Mouse (Mus musculus) embryonic facial prominence, embryonic 12.5 days (tissue): ENCODE data around the gene Cxcl16. TPM values are rescaled to one million over a fixed set of nuclear protein-coding genes. Genes with fewer than 3 reads are reported as not detected.

Experiments used
- ATAC-seq: fragments of 200-750 bp; cut with Nextera tagmentation; 2 replicates; pipeline ENCODE4 v1.8.0; 2017; ENCODE audit not compliant: insufficient number of reproducible peaks, insufficient read depth, low FRiP score, low TSS enrichment
- H3K27ac ChIP-seq: fragments of 300-500 bp; sonication (generic); 2 replicates; pipeline ENCODE4 v1.5.1; 2016; ENCODE audit warnings: mild to moderate bottlenecking
- H3K27me3 ChIP-seq: fragments of 300-500 bp; sonication (generic); 2 replicates; pipeline ENCODE4 v1.6.1; 2016; ENCODE audit warnings: mild to moderate bottlenecking, moderate library complexity
- H3K36me3 ChIP-seq: fragments of 300-500 bp; sonication (generic); 2 replicates; pipeline ENCODE4 v1.6.1; 2016; ENCODE audit warnings: mild to moderate bottlenecking
- H3K4me1 ChIP-seq: fragments of 300-500 bp; sonication (generic); 2 replicates; pipeline ENCODE4 v1.6.1; 2016
- H3K4me2 ChIP-seq: fragments of 300-500 bp; sonication (generic); replicated peaks from 2 replicates; pipeline ENCODE4 v1.6.1; 2016; ENCODE audit warnings: mild to moderate bottlenecking, moderate library complexity
- H3K4me3 ChIP-seq: fragments of 300-500 bp; sonication (generic); 2 replicates; pipeline ENCODE4 v1.5.1; 2016; ENCODE audit warnings: mild to moderate bottlenecking
- H3K9ac ChIP-seq: fragments of 300-500 bp; sonication (generic); 2 replicates; pipeline ENCODE4 v1.6.1; 2016; ENCODE audit warnings: mild to moderate bottlenecking, moderate library complexity
- H3K9me3 ChIP-seq: fragments of 300-500 bp; sonication (generic); 2 replicates; pipeline ENCODE4 v1.6.1; 2016; ENCODE audit warnings: mild to moderate bottlenecking, moderate library complexity
- WGBS: fragments of 180-500 bp; shearing (Covaris S2); methylation state at CpG from one replicate; pipeline ENCODE4 v1.1.7; 2016; 5-methylcytosine and 5-hydroxymethylcytosine counted together
- polyA plus RNA-seq: library from polyadenylated mRNA; unstranded; fragments of >200 nt; fragmentation: Nextera tagmentation; extraction: Ambion mirVana; gene quantifications from 2 replicates; pipeline ENCODE4 v1.2.1, GENCODE M21; 2016

The Cxcl16 gene
- polyA plus RNA-seq, result 1.4 and 2.2 TPM in 2 replicates

GRCm38 (mm10) chr11:70459601-70460101 is at the start of gene Cxcl16:
Gene Cxcl16, minus strand, starts transcription at chr11:70459984.
- Histone ChIP-seq H3K9ac (peak within 1 kb of the TSS; percentile 60), H3K4me1 (0 out of 2 replicates have a peak, but pooled peaks cover 4% of the 10 kb centered on the region), H3K27me3 (peaks cover 53% of the 10 kb centered on the region), H3K27ac (no peak within 1 kb of the TSS), H3K4me3 (peak within 1 kb of the TSS; percentile 49), H3K4me2 (peak within 1 kb of the TSS; percentile 91), H3K9me3 (no peaks in the 10 kb centered on the region), H3K36me3 (no peaks in the 10 kb centered on the region)
- no peak for ATAC-seq
- WGBS, result 5% methylated on average over 30 of the region's 30 CpGs

- peaks cover 3% of the 10 kb centered on the region; the same call in 1 of the 2 replicates for H3K4me1 ChIP-seq
- no peak overlapping the region for H3K9ac ChIP-seq
- 70% methylated on average over 7 of the region's 7 CpGs for WGBS
- ATAC-seq, result no peak
- no peak overlapping the region for H3K27ac ChIP-seq
- H3K4me3 ChIP-seq, result no peak overlapping the region
- H3K27me3 ChIP-seq, result peaks cover 7% of the 10 kb centered on the region
- H3K36me3 ChIP-seq, result no peaks in the 10 kb centered on the region
- H3K9me3 ChIP-seq, result no peaks in the 10 kb centered on the region
- no peak overlapping the region for H3K4me2 ChIP-seq
Observed at GRCm38 (mm10) chr11:70506962-70507515, 47.3 kb upstream of the Cxcl16 start.

GRCm38 (mm10) chr11:70506385-70506784 is 46.6 kb upstream of the Cxcl16 start:
- H3K4me1 ChIP-seq, result peaks cover 3% of the 10 kb centered on the region; the same call in 1 of the 2 replicates

GRCm38 (mm10) chr11:70504970-70505369 is 45.2 kb upstream of the Cxcl16 start, which contains the start of gene Tm4sf5:
Gene Tm4sf5, plus strand, starts transcription at chr11:70505244.
- Histone ChIP-seq H3K27ac (no peak within 1 kb of the TSS), H3K4me1 (no peaks in the 10 kb centered on the region), H3K4me3 (no peak within 1 kb of the TSS), H3K36me3 (no peaks in the 10 kb centered on the region), H3K9ac (no peak within 1 kb of the TSS), H3K9me3 (no peaks in the 10 kb centered on the region), H3K4me2 (no peak within 1 kb of the TSS), H3K27me3 (peaks cover 7% of the 10 kb centered on the region)
- whole genome bisulfite sequencing, result 74% methylated on average over 9 of the region's 9 CpGs
- no peak for ATAC-seq

More at GRCm38 (mm10) chr11:70506385-70506784, 46.6 kb upstream of the Cxcl16 start:
- no peak for ATAC-seq
- Histone ChIP-seq H3K4me3 (no peak overlapping the region), H3K9me3 (no peaks in the 10 kb centered on the region), H3K27ac (no peak overlapping the region), H3K4me2 (no peak overlapping the region), H3K36me3 (no peaks in the 10 kb centered on the region), H3K27me3 (peaks cover 7% of the 10 kb centered on the region), H3K9ac (no peak overlapping the region)
- 19% methylated on average over 4 of the region's 4 CpGs for WGBS

GRCm38 (mm10) chr11:70502018-70502417 is 42.2 kb upstream of the Cxcl16 start:
- Histone ChIP-seq H3K9ac (no peak overlapping the region), H3K4me3 (no peak overlapping the region), H3K36me3 (no peaks in the 10 kb centered on the region), H3K9me3 (no peaks in the 10 kb centered on the region), H3K4me2 (no peak overlapping the region), H3K4me1 (no peaks in the 10 kb centered on the region), H3K27ac (no peak overlapping the region), H3K27me3 (peaks cover 5% of the 10 kb centered on the region; the same call in 1 of the 2 replicates)
- WGBS, result 63% methylated on average over 3 of the region's 3 CpGs
- no peak for ATAC-seq

GRCm38 (mm10) chr11:70500476-70500812 is 40.7 kb upstream of the Cxcl16 start:
- WGBS, result 92% methylated on average over 1 of the region's 1 CpGs
- no peaks in the 10 kb centered on the region for H3K9me3 ChIP-seq
- H3K4me3 ChIP-seq, result no peak overlapping the region
- peaks cover 5% of the 10 kb centered on the region; the same call in 1 of the 2 replicates for H3K27me3 ChIP-seq
- no peak for ATAC-seq
- H3K9ac ChIP-seq, result no peak overlapping the region
- no peaks in the 10 kb centered on the region for H3K4me1 ChIP-seq
- no peak overlapping the region for H3K4me2 ChIP-seq
- H3K27ac ChIP-seq, result no peak overlapping the region
- H3K36me3 ChIP-seq, result no peaks in the 10 kb centered on the region

GRCm38 (mm10) chr11:70499566-70500475 is 40.0 kb upstream of the Cxcl16 start:
- H3K9ac ChIP-seq, result no peak overlapping the region
- no peak overlapping the region for H3K4me3 ChIP-seq
- no peak for ATAC-seq
- H3K9me3 ChIP-seq, result no peaks in the 10 kb centered on the region
- WGBS, result 74% methylated on average over 14 of the region's 14 CpGs
- H3K27ac ChIP-seq, result no peak overlapping the region
- H3K36me3 ChIP-seq, result no peaks in the 10 kb centered on the region
- H3K4me1 ChIP-seq, result no peaks in the 10 kb centered on the region
- H3K27me3 ChIP-seq, result 0 out of 2 replicates have a peak, but pooled peaks cover under 1% of the 10 kb centered on the region
- no peak overlapping the region for H3K4me2 ChIP-seq

GRCm38 (mm10) chr11:70489684-70490083 is 29.9 kb upstream of the Cxcl16 start:
- 85% methylated on average over 6 of the region's 6 CpGs for WGBS
- no peak for ATAC-seq
- Histone ChIP-seq H3K9ac (no peak overlapping the region), H3K27me3 (no peaks in the 10 kb centered on the region), H3K4me2 (no peak overlapping the region), H3K36me3 (no peaks in the 10 kb centered on the region), H3K27ac (no peak overlapping the region), H3K4me3 (no peak overlapping the region), H3K9me3 (no peaks in the 10 kb centered on the region), H3K4me1 (no peaks in the 10 kb centered on the region)

- Histone ChIP-seq H3K4me2 (no peak overlapping the region), H3K9ac (no peak overlapping the region), H3K27ac (no peak overlapping the region), H3K36me3 (no peaks in the 10 kb centered on the region), H3K9me3 (no peaks in the 10 kb centered on the region), H3K27me3 (no peaks in the 10 kb centered on the region), H3K4me3 (no peak overlapping the region), H3K4me1 (no peaks in the 10 kb centered on the region)
- no peak for ATAC-seq
- WGBS, result 88% methylated on average over 3 of the region's 3 CpGs
Observed at GRCm38 (mm10) chr11:70489138-70489537, 29.4 kb upstream of the Cxcl16 start.

- no peak overlapping the region for H3K9ac ChIP-seq
- no peak for ATAC-seq
Observed at GRCm38 (mm10) chr11:70487816-70488215, 28.0 kb upstream of the Cxcl16 start.

GRCm38 (mm10) chr11:70485498-70485897 is 25.7 kb upstream of the Cxcl16 start:
- Histone ChIP-seq H3K9me3 (no peaks in the 10 kb centered on the region), H3K4me3 (no peak overlapping the region), H3K36me3 (no peaks in the 10 kb centered on the region), H3K4me2 (no peak overlapping the region), H3K27ac (no peak overlapping the region), H3K9ac (no peak overlapping the region), H3K4me1 (no peaks in the 10 kb centered on the region), H3K27me3 (no peaks in the 10 kb centered on the region)
- 53% methylated on average over 2 of the region's 2 CpGs for WGBS
- ATAC-seq, result no peak

More at GRCm38 (mm10) chr11:70487816-70488215, 28.0 kb upstream of the Cxcl16 start:
- Histone ChIP-seq H3K4me1 (no peaks in the 10 kb centered on the region), H3K27ac (no peak overlapping the region), H3K9me3 (no peaks in the 10 kb centered on the region), H3K4me3 (no peak overlapping the region), H3K36me3 (no peaks in the 10 kb centered on the region), H3K4me2 (no peak overlapping the region), H3K27me3 (no peaks in the 10 kb centered on the region)
- 49% methylated on average over 4 of the region's 4 CpGs for WGBS
